Mouse (Mus musculus) mouse embryonic stem cell (cell line): ENCODE results near the gene Pitpnm3.

ENCODE experiments used
- in situ Hi-C, 2 experiments: fragments of 300-500 bp; cut with MboI; formaldehyde crosslinking; loops; 1 replicate in 1 of 2; 3 replicates in 1 of 2; pipeline ENCODE4 v1.14.3; 2019 to 2020; ENCODE audit warnings: low sequenced_read_pairs in 2 of 2, low pct_unique_long_range_greater_than_20kb in 1 of 2, mixed read lengths in 1 of 2; ENCODE audit not compliant: unreplicated experiment in 1 of 2

The Pitpnm3 gene

GRCm38 (mm10) chr11:72065103-72065502 lies 70.5 kb downstream of the Pitpnm3 start:
- in situ Hi-C loops: no loop called here

GRCm38 (mm10) chr11:72064414-72064813 lies 71.2 kb downstream of the Pitpnm3 start:
- in situ Hi-C loops: no loop called here

- in situ Hi-C loops: no loop called here
Measured at GRCm38 (mm10) chr11:72061093-72061620, 74.4 kb downstream of the Pitpnm3 start.

GRCm38 (mm10) chr11:72060416-72060815 lies 75.2 kb downstream of the Pitpnm3 start:
- in situ Hi-C loops: no loop called here

GRCm38 (mm10) chr11:72057166-72057565 lies 78.4 kb downstream of the Pitpnm3 start:
- in situ Hi-C loops: no loop called here

- in situ Hi-C loops: no loop called here
Measured at GRCm38 (mm10) chr11:72055176-72055575, 80.4 kb downstream of the Pitpnm3 start.

GRCm38 (mm10) chr11:72052636-72053035 lies 82.9 kb downstream of the Pitpnm3 start:
- in situ Hi-C loops: no loop called here

- in situ Hi-C loops: no loop called here
Measured at GRCm38 (mm10) chr11:72052221-72052620, 83.4 kb downstream of the Pitpnm3 start.

GRCm38 (mm10) chr11:72050895-72051858 lies 84.4 kb downstream of the Pitpnm3 start:
- in situ Hi-C loops: no loop called here

GRCm38 (mm10) chr11:72050168-72050894 lies 85.2 kb downstream of the Pitpnm3 start:
- in situ Hi-C loops: no loop called here

GRCm38 (mm10) chr11:72049171-72049759 lies 86.3 kb downstream of the Pitpnm3 start:
- in situ Hi-C loops: no loop called here

GRCm38 (mm10) chr11:72048730-72049129 lies 86.8 kb downstream of the Pitpnm3 start:
- in situ Hi-C loops: no loop called here

GRCm38 (mm10) chr11:72044231-72044630 lies 91.3 kb downstream of the Pitpnm3 start:
- in situ Hi-C loops: no loop called here

GRCm38 (mm10) chr11:72042631-72043030 lies 92.9 kb downstream of the Pitpnm3 start:
- in situ Hi-C loops: no loop called here

GRCm38 (mm10) chr11:72041768-72042607 lies 93.6 kb downstream of the Pitpnm3 start, which contains the start of gene Pimreg:
Gene Pimreg, plus strand, starts transcription at chr11:72042032.
- in situ Hi-C loops: no loop called here

GRCm38 (mm10) chr11:72041290-72041767 lies 94.2 kb downstream of the Pitpnm3 start:
- in situ Hi-C loops: no loop called here

- in situ Hi-C loops: no loop called here
Measured at GRCm38 (mm10) chr11:72039599-72040386, 95.8 kb downstream of the Pitpnm3 start.
